Mouse (Mus musculus) kidney, adult 9 months (tissue): Measurements from ENCODE around the gene Ttc25.
A peak's percentile ranks its signal among the peaks of the same experiment; 100 is the strongest.
"Not testable (repeated sequence)": the region's sequence is repeated elsewhere in the genome, so short reads cannot be mapped to it uniquely, and the experiment has no call there.

Experiments
- DNase-seq: peaks from one replicate; pipeline ENCODE4 v3.0.0; 2022

Gene Ttc25

DNA sequence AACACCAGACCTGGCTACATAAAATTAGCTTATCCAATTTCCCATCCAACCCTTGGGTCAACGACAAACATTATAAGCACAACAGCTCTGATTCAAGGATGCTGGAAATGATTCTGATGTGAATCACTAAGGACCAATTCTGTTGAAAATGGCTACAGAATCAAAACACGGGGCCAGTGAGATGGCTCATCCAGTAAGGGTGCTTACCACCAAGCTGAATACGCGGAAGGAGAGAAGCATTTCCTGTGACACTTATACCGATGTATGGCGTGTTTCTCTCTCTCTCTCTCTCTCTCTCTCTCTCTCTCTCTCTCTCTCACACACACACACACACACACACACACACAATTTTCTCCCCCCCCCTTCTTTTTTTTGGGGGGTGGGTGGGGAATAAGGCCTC, 61.7 kb downstream of the Ttc25 start:
- DNase-seq = no peak

DNA sequence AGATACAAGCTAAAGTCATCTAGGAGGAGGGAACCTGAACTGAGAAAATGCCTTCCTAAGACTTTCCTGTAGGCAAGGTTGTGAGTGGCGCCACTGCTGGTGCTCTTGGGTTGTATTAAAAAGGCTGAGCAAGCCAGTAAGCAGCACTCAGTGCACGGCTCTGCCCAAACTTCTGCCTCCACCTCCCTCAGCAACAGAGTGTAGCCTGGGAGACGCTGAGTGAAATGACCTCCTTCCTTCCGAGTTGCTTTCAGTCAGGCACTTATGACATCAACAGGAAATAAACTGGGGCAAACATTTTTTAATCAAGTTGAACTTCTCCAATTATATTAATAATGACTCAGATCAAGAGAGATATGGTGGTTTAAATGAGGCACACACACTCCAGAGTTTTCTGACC, 63.4 kb downstream of the Ttc25 start:
- no peak for DNase-seq

DNA sequence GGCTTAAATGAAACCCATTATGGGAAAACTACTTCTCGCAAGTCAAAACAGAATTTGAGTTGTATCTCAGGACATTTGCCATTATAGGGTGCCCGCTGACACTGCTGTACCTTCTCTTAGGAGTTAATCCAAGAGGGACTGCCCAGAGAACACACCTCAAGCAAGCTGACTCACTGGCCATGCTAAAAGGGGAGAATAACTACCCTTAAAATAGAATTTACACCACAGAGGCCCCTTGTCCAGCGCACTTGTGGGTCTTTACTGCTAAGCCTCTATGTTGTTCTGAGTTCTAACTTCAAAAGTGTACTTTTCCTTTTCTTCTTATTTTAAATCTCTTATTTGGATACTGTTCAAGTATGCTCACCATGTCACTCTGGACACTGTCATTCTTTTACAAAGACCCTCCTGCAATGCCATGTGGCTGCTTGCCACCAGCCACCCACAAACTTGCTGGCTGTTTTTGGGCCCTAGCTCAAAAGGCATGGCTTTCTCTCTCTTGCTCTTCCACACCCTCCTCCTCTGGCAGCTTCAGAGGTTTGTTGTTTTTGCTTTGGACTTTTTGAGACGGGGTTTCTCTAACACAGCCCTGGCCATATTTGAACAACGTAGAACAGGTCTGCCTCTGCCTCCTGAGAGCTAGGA, 64.1 kb downstream of the Ttc25 start:
- no peak for DNase-seq

DNA sequence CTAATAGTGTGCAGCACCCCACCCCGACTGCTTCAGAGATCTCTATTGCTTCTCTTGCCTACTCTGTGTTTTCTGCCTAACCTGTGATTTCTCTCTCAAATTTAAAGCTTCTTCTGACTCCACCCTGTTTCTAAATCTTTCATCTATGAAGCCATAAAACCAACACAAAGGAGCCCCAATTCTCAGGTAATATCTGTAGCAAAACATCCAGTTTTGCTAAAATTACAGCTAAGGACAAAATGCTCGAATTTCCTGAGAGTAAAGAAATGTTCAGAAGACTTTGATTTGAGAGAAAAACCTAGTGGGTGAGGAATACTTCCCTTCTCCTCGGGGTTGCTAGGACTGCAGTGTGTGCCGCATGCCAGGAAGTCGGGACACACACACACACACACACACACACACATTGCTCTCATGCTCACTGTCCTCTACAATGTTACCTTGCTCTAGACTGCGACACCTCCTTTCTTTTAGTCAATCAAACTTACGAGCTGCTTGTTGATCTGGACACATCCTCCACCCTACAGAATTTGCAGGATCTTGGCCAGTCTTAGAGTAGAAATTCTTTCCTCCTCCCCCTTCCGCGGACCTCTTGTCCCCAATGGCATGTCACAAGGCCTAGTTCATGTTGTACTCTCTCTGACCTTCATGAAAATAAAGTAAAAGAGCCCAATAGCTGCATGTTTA, 64.7 kb downstream of the Ttc25 start:
- DNase-seq = peak; percentile 58

DNA sequence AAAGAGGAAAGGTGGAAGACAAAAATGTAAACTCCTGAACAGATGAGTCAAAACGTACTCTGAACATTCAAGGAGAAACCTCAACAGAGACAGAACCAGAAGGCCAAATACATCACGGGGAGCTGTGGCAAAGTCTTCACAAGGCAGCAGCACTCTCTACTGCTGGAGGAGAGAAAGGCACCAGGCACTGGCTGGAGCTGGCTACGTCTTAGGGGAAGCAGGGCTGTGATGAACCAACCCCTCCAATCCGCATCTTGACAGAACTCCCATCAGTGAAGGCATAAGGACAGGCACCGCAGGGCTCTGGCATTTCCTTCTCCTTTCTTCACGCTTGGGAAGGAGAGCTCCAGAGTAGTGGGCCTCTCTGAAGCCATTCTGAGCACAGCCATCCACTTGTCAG, 66.2 kb downstream of the Ttc25 start:
- DNase-seq = no peak

DNA sequence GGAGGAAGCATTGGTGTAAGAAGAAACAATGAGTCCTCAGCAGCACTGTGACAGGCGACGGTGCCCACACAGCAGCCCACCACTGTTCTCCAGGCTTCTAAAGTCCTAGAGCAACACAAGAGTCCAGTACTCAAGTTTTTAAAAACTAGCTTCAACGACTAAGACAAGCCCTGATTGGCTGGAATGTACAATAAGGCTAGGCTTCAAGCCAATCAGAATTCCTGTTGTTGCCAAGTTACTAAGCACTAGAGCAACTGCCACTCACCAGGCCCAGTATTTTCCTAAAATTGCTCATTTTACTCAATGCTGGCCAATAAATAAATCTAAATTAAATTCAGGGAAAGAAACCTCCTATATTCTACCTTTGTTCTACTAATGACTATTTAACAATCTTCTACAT, 67.8 kb downstream of the Ttc25 start:
- DNase-seq = peak; percentile 38

DNA sequence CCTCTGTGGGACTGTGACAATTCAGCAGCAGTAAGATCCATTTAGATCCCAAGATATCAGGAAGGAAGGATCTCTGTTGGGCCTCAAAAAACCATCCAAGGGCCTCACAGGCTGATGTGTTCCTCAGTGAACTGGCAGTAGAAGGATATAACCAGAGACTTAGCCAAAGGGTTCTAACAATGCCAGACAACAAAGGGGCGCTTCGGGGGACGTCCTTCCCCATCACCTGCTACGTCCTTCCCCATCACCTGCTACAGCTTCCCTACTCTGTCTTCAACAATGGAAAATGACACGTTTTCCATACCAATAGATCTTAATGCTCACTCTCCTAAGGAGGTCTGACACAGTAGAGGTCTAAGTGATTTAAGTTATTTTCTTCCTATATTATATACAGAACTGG, 70.9 kb downstream of the Ttc25 start:
- DNase-seq = no peak

DNA sequence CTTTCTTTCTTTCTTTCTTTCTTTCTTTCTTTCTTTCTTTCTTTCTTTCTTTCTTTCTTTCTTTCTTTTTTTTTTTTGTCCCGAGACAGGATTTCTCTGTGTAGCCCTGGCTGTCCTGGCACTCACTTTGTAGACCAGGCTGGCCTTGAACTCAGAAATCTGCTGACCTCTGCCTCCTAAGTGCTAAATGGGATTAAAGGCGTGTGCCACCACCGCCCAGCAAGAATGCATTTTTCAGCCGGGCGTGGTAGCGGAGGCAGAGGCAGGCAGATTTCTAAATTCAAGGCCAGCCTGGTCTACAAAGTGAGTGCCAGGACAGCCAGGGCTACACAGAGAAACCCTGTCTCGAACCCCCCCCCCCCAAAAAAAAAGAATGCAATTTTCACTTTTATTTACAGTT, 71.4 kb downstream of the Ttc25 start:
- DNase-seq = not testable (repeated sequence)

DNA sequence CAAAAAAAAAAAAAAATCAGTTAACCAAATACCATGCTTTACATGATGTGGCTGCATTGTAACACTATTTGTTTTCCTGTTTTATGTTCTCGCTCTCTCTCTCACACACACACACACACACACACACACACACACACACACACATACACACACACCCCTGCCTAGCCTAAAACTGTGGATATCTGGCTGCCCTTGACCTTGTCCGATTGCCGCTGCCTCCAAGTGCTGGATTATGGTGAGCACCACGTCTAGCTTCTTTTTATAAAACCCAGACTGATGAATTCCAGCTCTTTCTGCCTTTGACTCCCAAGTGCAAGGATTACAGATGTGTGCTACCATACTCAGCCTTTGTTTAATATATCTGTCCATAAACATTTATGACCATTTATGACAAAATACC, 72.1 kb downstream of the Ttc25 start:
- DNase-seq = no peak

DNA sequence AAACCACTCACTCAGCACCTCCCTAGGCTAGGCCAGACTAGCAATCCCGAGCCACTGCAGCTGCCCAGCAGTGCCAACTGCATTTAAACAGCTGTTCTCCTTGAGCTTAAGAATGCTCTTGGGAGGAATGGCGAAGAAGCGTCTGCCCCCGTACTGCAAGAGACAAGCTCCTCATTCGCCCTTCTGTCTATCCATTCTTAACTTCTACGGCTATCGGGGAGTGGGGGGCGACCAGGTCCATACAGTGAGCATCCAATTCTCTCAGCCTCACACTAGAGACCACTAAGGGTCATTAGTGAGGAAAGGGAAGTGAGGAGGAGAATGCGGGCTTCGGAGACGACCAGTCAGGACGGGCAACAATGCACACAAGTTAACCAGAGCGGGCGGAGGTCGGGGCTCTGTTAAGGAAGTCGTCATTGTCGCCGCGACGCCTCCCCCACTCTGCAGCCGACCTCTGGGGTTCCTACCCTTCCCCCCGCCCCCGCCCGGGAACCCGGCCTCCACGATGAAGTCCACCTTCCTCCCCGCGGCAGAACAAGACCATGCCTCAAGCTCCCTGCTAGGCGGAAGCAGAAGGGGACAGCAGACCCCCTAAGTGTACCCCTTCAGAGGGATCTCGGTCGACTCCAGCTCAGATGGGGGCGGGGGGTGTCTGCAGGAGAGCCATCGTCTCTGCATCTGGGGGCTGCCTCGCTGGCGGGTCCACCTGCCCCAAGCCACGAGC, 73.5 kb downstream of the Ttc25 start, which contains the start of gene Nkiras2:
Gene Nkiras2 (plus strand): TSS at position 484 of the 724 bp plus-strand sequence.
- peak; percentile 52 for DNase-seq

DNA sequence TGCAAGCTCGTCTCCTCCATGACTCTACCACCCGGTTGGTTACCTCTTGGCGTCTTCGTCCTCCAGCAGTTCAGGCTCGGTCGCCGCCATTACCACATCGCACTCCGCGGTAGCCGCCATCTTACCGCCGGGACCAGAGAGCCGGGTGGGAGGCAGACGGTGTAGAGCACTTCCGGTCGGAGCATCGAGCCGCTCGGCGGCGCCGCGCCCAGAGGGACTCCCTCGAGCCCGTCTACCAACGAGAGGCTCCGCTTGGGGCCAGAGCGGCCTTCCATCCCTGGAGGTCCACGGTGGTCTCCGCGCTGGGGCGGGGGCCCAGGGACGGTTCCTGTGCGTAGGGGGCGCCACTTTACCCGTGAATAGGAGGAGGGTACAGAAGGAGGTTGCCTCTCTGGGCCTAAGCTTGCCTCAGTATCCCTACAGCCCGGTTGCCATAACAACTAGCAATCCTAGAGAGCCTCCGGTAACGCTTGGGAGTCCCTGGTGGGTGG, 74.1 kb downstream of the Ttc25 start:
- peak; percentile 96 for DNase-seq

DNA sequence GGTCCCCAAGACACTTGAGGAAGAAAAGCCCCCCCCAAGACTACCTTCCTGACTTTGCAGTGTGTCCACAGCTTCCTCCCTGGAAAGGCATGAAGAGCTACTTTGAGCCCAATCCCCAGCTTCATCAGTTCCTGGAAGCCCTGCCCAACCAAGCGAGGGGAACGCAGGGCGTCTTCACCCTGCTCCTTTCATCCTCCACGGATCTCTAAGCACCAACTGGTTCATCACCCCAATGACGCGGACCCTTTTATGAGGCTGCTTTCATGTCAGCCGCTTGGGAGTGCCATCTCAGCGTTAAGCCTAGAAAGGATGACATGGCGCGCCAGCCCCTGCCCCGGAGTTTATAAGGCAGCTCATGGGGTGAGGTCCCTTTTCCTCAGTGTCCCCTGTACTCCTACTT, 74.6 kb downstream of the Ttc25 start, which contains the start of gene Dnajc7:
Gene Dnajc7 (minus strand): TSS at position 187 of the 400 bp plus-strand sequence.
- DNase-seq = no peak
